Mouse (Mus musculus): ENCODE data around the gene Ankrd44. TPM values are rescaled to one million over a fixed set of nuclear protein-coding genes. Genes with fewer than 3 reads are reported as not detected.
A peak's percentile ranks its signal among the peaks of the same experiment; 100 is the strongest.

The Ankrd44 gene
- polyA plus RNA-seq, 1 experiment = 5.2 TPM

GRCm38 (mm10) chr1:54924760-54925159 is 1.4 kb downstream of the Ankrd44 start:
- H3K4me1 ChIP-seq (ENCODE audit: control insufficient read depth, insufficient read depth, low read length) = no peaks in the 10 kb centered on the region
- H3K27me3 ChIP-seq (ENCODE audit: control insufficient read depth, insufficient read depth, low read length, poor library complexity, severe bottlenecking) = peaks cover 5% of the 10 kb centered on the region; the same call in 1 of the 2 replicates
- peak overlapping the region; percentile 60 for H3K9ac ChIP-seq (ENCODE audit: low read depth, poor library complexity, severe bottlenecking)
- TF ChIP-seq POLR2A (IDR thresholded peaks at IDR 0.05; ENCODE audit: insufficient read depth, low read length) (no peak), CTCF (IDR thresholded peaks at IDR 0.05; ENCODE audit: low read depth, low read length) (no peak), EP300 (IDR thresholded peaks at IDR 0.05; ENCODE audit: insufficient read depth, low read depth, low read length) (no peak)
- H3K9me3 ChIP-seq (replicated peaks; ENCODE audit: control insufficient read depth, insufficient read depth, low read length, poor library complexity, severe bottlenecking) = no peaks in the 10 kb centered on the region
- no peaks in the 10 kb centered on the region for H3K36me3 ChIP-seq (ENCODE audit: control insufficient read depth, insufficient read depth, low read length, poor library complexity, severe bottlenecking)
- H3K27ac ChIP-seq (ENCODE audit: insufficient read depth, low read length) = no peak overlapping the region
- H3K4me3 ChIP-seq (ENCODE audit: low read depth, low read length) = no peak overlapping the region

DNA sequence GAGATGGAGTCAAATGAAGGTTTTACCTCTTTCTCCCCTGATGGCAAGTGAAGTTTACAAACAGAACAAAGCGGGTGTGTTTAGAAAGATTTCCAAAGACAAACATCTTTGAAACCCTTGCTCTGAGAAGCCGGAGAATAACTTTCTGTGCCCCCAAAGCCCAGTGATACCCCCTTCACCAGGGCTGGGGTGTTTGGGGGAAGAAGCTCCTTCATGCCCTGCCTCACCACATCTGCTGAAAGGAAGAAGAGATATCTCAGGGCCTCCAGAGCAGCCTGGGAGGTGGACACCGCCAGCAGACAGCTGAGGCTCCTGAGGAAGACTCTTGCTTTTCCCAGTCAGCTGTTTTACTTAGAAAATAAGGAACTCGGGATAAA is 1.9 kb downstream of the Ankrd44 start:
- Histone ChIP-seq H3K4me3 (ENCODE audit: low read depth, low read length) (no peak overlapping the region), H3K9ac (ENCODE audit: low read depth, poor library complexity, severe bottlenecking) (no peak overlapping the region)
- TF ChIP-seq CTCF (IDR thresholded peaks at IDR 0.05; ENCODE audit: low read depth, low read length) = no peak
- no peak for TF ChIP-seq POLR2A (IDR thresholded peaks at IDR 0.05; ENCODE audit: insufficient read depth, low read length)
- TF ChIP-seq EP300 (IDR thresholded peaks at IDR 0.05; ENCODE audit: insufficient read depth, low read depth, low read length) = no peak

GRCm38 (mm10) chr1:54923366-54924308 is 2.5 kb downstream of the Ankrd44 start:
- peaks cover 5% of the 10 kb centered on the region; the same call in 1 of the 2 replicates for H3K27me3 ChIP-seq (ENCODE audit: control insufficient read depth, insufficient read depth, low read length, poor library complexity, severe bottlenecking)
- no peak overlapping the region for H3K4me3 ChIP-seq (ENCODE audit: low read depth, low read length)
- no peak overlapping the region for H3K27ac ChIP-seq (ENCODE audit: insufficient read depth, low read length)
- H3K9ac ChIP-seq (ENCODE audit: low read depth, poor library complexity, severe bottlenecking) = no peak overlapping the region
- H3K36me3 ChIP-seq (ENCODE audit: control insufficient read depth, insufficient read depth, low read length, poor library complexity, severe bottlenecking) = no peaks in the 10 kb centered on the region
- no peaks in the 10 kb centered on the region for H3K9me3 ChIP-seq (replicated peaks; ENCODE audit: control insufficient read depth, insufficient read depth, low read length, poor library complexity, severe bottlenecking)
- TF ChIP-seq POLR2A (IDR thresholded peaks at IDR 0.05; ENCODE audit: insufficient read depth, low read length) = no peak
- TF ChIP-seq EP300 (IDR thresholded peaks at IDR 0.05; ENCODE audit: insufficient read depth, low read depth, low read length) = no peak
- no peak for TF ChIP-seq CTCF (IDR thresholded peaks at IDR 0.05; ENCODE audit: low read depth, low read length)
- no peaks in the 10 kb centered on the region for H3K4me1 ChIP-seq (ENCODE audit: control insufficient read depth, insufficient read depth, low read length)

More for the DNA sequence above, 1.9 kb downstream of the Ankrd44 start:
- Histone ChIP-seq H3K27me3 (ENCODE audit: control insufficient read depth, insufficient read depth, low read length, poor library complexity, severe bottlenecking) (peaks cover 5% of the 10 kb centered on the region; the same call in 1 of the 2 replicates), H3K27ac (ENCODE audit: insufficient read depth, low read length) (no peak overlapping the region), H3K4me1 (ENCODE audit: control insufficient read depth, insufficient read depth, low read length) (no peaks in the 10 kb centered on the region), H3K9me3 (replicated peaks; ENCODE audit: control insufficient read depth, insufficient read depth, low read length, poor library complexity, severe bottlenecking) (no peaks in the 10 kb centered on the region), H3K36me3 (ENCODE audit: control insufficient read depth, insufficient read depth, low read length, poor library complexity, severe bottlenecking) (no peaks in the 10 kb centered on the region)

DNA sequence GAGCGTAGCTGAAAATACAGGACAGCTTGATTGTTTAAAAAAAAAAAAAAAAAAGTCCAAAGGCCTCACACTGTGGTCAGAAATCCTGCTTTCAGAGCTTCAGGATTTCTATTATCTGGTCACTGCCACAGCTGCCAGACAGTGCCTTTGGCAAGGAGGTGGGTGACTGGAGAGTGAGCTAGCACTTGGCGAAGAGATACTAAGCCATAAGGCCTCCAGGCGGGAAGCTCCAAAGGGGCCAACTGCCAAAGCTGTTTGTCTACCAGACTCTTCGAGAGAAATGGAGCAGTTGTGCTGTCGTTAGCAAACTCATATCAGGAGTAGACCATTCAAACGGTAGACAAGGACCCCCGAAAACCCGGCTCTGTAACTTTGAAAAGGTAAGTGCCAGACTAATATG is 3.5 kb downstream of the Ankrd44 start:
- TF ChIP-seq EP300 (IDR thresholded peaks at IDR 0.05; ENCODE audit: insufficient read depth, low read depth, low read length) = no peak
- no peak for TF ChIP-seq CTCF (IDR thresholded peaks at IDR 0.05; ENCODE audit: low read depth, low read length)
- TF ChIP-seq POLR2A (IDR thresholded peaks at IDR 0.05; ENCODE audit: insufficient read depth, low read length) = no peak
- no peaks in the 10 kb centered on the region for H3K4me1 ChIP-seq (ENCODE audit: control insufficient read depth, insufficient read depth, low read length)
- H3K9ac ChIP-seq (ENCODE audit: low read depth, poor library complexity, severe bottlenecking) = no peak overlapping the region
- no peak overlapping the region for H3K4me3 ChIP-seq (ENCODE audit: low read depth, low read length)
- no peaks in the 10 kb centered on the region for H3K36me3 ChIP-seq (ENCODE audit: control insufficient read depth, insufficient read depth, low read length, poor library complexity, severe bottlenecking)
- no peaks in the 10 kb centered on the region for H3K9me3 ChIP-seq (replicated peaks; ENCODE audit: control insufficient read depth, insufficient read depth, low read length, poor library complexity, severe bottlenecking)
- H3K27me3 ChIP-seq (ENCODE audit: control insufficient read depth, insufficient read depth, low read length, poor library complexity, severe bottlenecking) = peaks cover 5% of the 10 kb centered on the region; the same call in 1 of the 2 replicates
- no peak overlapping the region for H3K27ac ChIP-seq (ENCODE audit: insufficient read depth, low read length)

DNA sequence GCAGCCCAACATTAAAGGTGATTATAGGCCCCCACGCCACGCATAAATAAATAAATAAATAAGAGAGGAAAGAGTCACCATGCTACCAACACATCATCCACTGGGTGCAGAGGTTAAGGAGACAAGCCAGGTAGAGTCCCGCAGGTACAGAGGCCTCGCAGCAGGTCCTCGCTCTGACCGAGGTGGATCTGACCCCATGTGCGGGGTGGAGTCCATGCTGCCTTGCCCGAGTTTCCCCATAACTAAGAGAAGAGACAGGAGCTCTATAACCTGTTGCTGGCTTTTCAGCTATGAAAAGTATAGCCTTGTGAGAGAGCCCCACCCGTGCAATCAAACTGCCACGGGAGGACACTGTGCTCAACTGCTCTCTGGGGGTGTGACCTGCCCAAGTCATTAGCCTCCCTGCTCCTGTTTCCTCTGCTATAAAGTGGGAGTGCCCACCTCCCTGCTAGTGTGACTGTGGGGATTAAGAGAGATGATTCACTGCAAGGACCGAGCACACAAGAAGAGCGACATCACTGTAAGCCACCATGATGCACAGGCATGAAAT is 4.1 kb downstream of the Ankrd44 start:
- H3K9ac ChIP-seq (ENCODE audit: low read depth, poor library complexity, severe bottlenecking) = no peak overlapping the region
- no peak overlapping the region for H3K4me3 ChIP-seq (ENCODE audit: low read depth, low read length)
- H3K4me1 ChIP-seq (ENCODE audit: control insufficient read depth, insufficient read depth, low read length) = no peaks in the 10 kb centered on the region
- TF ChIP-seq CTCF (IDR thresholded peaks at IDR 0.05; ENCODE audit: low read depth, low read length) = no peak
- TF ChIP-seq POLR2A (IDR thresholded peaks at IDR 0.05; ENCODE audit: insufficient read depth, low read length) = no peak
- TF ChIP-seq EP300 (IDR thresholded peaks at IDR 0.05; ENCODE audit: insufficient read depth, low read depth, low read length) = no peak
- no peak overlapping the region for H3K27ac ChIP-seq (ENCODE audit: insufficient read depth, low read length)
- no peaks in the 10 kb centered on the region for H3K9me3 ChIP-seq (replicated peaks; ENCODE audit: control insufficient read depth, insufficient read depth, low read length, poor library complexity, severe bottlenecking)
- H3K27me3 ChIP-seq (ENCODE audit: control insufficient read depth, insufficient read depth, low read length, poor library complexity, severe bottlenecking) = peaks cover 5% of the 10 kb centered on the region; the same call in 1 of the 2 replicates
- no peaks in the 10 kb centered on the region for H3K36me3 ChIP-seq (ENCODE audit: control insufficient read depth, insufficient read depth, low read length, poor library complexity, severe bottlenecking)

- Histone ChIP-seq H3K9me3 (replicated peaks; ENCODE audit: control insufficient read depth, insufficient read depth, low read length, poor library complexity, severe bottlenecking) (no peaks in the 10 kb centered on the region), H3K27ac (ENCODE audit: insufficient read depth, low read length) (no peak overlapping the region), H3K27me3 (ENCODE audit: control insufficient read depth, insufficient read depth, low read length, poor library complexity, severe bottlenecking) (peaks cover 5% of the 10 kb centered on the region; the same call in 1 of the 2 replicates), H3K4me1 (ENCODE audit: control insufficient read depth, insufficient read depth, low read length) (no peaks in the 10 kb centered on the region), H3K36me3 (ENCODE audit: control insufficient read depth, insufficient read depth, low read length, poor library complexity, severe bottlenecking) (no peaks in the 10 kb centered on the region), H3K4me3 (ENCODE audit: low read depth, low read length) (no peak overlapping the region), H3K9ac (ENCODE audit: low read depth, poor library complexity, severe bottlenecking) (no peak overlapping the region)
- TF ChIP-seq EP300 (IDR thresholded peaks at IDR 0.05; ENCODE audit: insufficient read depth, low read depth, low read length) (no peak), CTCF (IDR thresholded peaks at IDR 0.05; ENCODE audit: low read depth, low read length) (no peak), POLR2A (IDR thresholded peaks at IDR 0.05; ENCODE audit: insufficient read depth, low read length) (no peak)
Measured at GRCm38 (mm10) chr1:54920132-54920531, 6.1 kb downstream of the Ankrd44 start.

All from ES-Bruce4 (cell line).